Mouse (Mus musculus): Measurements from ENCODE around the gene Larp1. TPM values are rescaled to one million over a fixed set of nuclear protein-coding genes. Genes with fewer than 3 reads are reported as not detected.
"Not testable (repeated sequence)": the region's sequence is repeated elsewhere in the genome, so short reads cannot be mapped to it uniquely, and the experiment has no call there.

Gene Larp1
- total RNA-seq, 2 experiments from 2014 or later = 97.6 to 98.8 TPM

DNA sequence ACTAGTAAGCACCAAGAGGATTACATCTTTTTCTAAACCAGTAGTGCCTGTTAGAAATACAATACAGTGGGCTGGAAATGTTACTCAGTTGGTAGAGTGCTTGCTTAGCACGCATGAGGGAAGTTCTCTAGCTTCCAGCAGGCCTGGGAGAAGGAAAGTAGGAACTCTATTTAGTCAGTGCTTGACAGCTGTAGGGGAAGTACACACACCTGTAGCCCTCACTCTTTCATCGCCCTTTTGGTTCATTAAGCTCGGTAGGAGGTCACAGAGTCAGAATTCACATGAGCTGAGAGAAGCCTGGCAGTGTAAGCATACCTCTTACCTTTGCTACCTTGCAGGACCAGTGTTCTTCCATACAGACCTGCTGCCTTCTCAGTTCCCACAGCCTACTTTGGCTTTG is 17.5 kb downstream of the Larp1 start:
- DNase-seq (ENCODE audit: low spot score) = no peak

GRCm38 (mm10) chr11:58026860-58027259 is 18.0 kb downstream of the Larp1 start:
- DNase-seq (ENCODE audit: low spot score) = no peak

GRCm38 (mm10) chr11:58028981-58029380 is 20.1 kb downstream of the Larp1 start:
- no peak for DNase-seq (ENCODE audit: low spot score)

DNA sequence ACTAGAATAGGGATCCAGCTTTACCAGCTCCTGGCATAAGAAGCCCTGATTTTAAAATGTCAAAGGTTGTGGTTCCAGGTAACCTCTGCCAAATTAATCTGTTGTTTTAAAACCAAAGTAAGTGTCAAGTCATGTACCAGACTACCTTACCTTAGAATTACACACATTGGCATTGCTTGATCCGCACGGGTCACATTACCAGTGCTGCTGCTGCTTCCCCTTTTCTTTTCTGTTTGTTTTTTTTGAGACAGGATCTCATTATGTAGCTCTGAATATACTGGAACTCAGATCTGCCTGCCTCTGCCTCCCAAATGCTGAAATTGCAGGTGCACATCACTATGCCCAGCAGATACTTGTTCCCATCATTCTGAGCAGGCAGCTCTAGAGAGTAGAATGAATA is 21.0 kb downstream of the Larp1 start:
- DNase-seq (ENCODE audit: low spot score) = no peak

GRCm38 (mm10) chr11:58031176-58031575 is 22.3 kb downstream of the Larp1 start:
- DNase-seq (ENCODE audit: low spot score) = no peak

GRCm38 (mm10) chr11:58033635-58034034 is 24.8 kb downstream of the Larp1 start:
- peak; percentile 67 for DNase-seq (ENCODE audit: low spot score)

DNA sequence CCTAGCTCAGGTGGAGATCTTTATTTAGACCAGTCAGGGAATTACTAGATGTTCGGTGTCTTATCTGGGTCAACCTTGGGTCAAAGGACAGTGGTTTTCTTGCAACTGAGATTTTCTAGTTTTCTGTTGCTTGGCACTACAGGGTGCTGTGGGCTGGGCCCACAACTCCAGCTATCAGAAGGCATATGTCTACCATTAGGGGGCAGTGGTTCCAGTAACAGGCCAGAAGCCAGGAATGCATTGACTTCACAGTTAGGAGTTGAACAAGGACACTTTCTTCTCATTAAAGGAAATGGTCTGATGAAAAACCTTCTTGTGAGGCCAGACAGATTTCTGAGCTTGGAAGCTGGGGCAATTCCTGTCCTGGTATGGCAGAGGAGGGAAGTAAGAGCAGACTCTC is 30.2 kb downstream of the Larp1 start:
- no peak for DNase-seq (ENCODE audit: low spot score)

- DNase-seq (ENCODE audit: low spot score) = no peak
These were observed 34.1 kb downstream of the Larp1 start for GRCm38 (mm10) chr11:58042861-58043431.

DNA sequence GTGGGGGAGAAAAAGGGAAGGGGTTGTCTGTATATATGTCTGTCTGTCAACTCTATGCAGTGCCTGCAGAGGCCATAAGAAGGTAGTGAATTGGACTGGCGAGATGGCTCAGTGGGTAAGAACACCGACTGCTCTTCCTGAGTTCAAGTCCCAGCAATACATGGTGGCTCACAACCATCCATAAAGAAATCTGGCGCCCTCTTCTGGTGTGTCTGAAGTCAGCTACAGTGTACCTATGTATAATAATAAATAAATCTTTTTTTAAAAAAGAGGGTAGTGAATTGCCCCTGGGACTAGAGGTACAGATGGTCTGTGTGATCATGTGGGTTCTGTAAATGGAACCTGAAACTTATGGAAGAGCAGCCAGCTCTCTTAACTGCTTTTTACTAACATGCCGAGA is 37.6 kb downstream of the Larp1 start:
- DNase-seq (ENCODE audit: low spot score) = no peak

GRCm38 (mm10) chr11:58057455-58057854 is 48.6 kb downstream of the Larp1 start:
- peak; percentile 34 for DNase-seq (ENCODE audit: low spot score)

- not testable (repeated sequence) for DNase-seq (ENCODE audit: low spot score)
These were observed 50.9 kb downstream of the Larp1 start for GRCm38 (mm10) chr11:58059752-58060151.

DNA sequence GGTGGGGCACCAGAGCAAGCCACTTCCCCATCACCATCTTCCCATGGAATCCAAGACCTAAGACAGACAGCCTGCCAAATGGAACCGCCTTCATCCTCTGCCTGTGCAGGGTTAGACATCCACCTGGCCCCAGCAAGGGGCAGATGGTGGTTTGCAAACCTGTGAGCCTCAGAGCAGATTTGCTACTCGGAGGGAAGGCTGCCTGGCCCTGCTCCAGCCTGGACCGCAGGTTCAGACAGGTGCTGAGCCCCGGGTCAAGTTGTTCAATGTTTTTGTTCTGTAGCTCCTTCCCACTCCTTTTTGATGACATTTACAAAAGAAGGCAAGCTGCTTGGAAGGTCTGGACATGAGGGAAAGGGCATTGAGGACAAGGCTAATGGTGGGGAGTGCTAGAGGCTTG is 52.4 kb downstream of the Larp1 start:
- not testable (repeated sequence) for DNase-seq (ENCODE audit: low spot score)

- no peak for DNase-seq (ENCODE audit: low spot score)
These were observed 53.7 kb downstream of the Larp1 start for GRCm38 (mm10) chr11:58062586-58062985.

DNA sequence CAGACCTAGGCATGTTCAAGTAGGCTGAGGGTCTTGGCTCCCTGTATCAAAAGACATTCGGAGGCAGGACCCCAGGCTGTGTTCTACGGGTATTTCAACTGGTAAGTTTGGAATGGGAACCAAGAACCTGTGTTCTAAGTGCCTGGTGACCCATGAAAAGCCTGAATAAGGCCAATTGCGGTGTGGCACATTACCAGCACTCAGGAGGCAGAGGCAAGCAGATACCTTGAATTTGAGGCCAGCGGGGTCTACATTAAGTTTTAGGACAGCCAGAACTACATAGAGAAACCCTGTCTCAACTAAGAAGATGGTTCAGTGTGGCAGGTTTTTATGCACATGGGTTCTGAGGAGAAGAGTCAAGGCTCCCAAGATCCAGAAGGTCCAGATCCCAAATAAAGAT is 56.2 kb downstream of the Larp1 start:
- DNase-seq (ENCODE audit: low spot score) = no peak

DNA sequence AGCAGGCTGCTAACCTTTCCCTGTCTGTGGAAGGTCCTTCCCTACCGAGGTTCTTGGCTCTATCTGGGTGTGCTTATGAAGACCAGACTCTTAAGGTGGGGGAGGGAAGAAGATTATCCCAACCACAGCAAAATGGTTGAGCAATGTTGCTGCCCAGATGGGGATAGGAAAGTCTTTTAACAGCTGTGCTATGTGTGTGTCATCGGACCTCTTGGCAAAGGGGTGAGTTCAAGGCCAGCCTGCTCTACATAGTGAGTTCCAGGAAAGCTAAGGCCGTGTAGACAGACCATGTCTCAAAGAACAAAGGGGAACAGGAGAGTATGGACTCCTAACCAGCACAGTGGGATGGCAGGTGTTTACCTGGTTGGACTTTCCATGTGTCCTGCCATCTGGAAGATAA is 64.1 kb downstream of the Larp1 start:
- no peak for DNase-seq (ENCODE audit: low spot score)

- no peak for DNase-seq (ENCODE audit: low spot score)
These were observed 68.4 kb downstream of the Larp1 start for GRCm38 (mm10) chr11:58077270-58077669.

DNA sequence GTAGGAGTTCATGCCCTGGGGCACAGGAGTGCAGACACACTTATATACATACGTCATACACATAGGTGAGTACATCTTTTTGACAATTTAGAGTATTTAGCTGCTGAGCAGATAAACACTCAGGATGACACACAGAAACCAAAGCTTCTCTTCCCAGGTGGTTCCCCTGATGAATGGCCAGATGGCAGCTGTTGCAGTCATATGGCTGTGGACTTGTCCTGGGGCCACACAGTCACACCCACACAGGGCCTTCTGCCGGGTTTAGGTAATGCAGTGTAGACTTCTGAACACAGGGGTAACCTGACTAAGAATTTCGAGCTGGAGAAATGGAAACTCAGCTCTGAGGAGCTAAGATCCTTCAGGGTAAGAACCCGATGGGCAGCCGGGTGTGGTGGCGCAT is 72.9 kb downstream of the Larp1 start:
- no peak for DNase-seq (ENCODE audit: low spot score)

- DNase-seq (ENCODE audit: low spot score) = no peak
These were observed 83.7 kb downstream of the Larp1 start for GRCm38 (mm10) chr11:58092541-58092940.

GRCm38 (mm10) chr11:58093021-58093528 is 84.2 kb downstream of the Larp1 start, which contains the start of gene Gm12248:
Gm12248 (minus strand) TSS chr11:58093134.
- DNase-seq (ENCODE audit: low spot score) = peak; percentile 45

- no peak for DNase-seq (ENCODE audit: low spot score)
These were observed 85.9 kb downstream of the Larp1 start for GRCm38 (mm10) chr11:58094766-58095165.

DNA sequence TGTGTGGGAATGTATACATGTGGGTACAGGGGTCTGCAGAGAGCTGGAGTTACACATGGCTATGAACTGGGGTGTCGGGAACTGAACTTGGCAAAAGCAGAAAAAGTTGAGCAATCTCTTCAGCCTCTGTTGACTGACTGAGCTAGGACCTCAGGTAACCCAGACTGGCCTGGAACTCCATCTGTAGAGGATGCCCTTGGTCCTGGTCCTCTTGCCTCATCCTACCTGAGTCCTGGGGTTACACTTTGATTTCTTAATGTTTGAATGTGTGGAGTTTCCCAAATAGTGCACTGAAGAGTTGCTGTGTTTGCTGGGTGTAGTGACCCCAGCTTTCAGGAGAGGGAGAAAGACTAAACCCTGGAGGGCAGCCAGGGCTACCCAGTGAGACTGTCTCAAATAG is 86.7 kb downstream of the Larp1 start:
- no peak for DNase-seq (ENCODE audit: low spot score)

- no peak for DNase-seq (ENCODE audit: low spot score)
These were observed 87.3 kb downstream of the Larp1 start for GRCm38 (mm10) chr11:58096160-58096559.

DNA sequence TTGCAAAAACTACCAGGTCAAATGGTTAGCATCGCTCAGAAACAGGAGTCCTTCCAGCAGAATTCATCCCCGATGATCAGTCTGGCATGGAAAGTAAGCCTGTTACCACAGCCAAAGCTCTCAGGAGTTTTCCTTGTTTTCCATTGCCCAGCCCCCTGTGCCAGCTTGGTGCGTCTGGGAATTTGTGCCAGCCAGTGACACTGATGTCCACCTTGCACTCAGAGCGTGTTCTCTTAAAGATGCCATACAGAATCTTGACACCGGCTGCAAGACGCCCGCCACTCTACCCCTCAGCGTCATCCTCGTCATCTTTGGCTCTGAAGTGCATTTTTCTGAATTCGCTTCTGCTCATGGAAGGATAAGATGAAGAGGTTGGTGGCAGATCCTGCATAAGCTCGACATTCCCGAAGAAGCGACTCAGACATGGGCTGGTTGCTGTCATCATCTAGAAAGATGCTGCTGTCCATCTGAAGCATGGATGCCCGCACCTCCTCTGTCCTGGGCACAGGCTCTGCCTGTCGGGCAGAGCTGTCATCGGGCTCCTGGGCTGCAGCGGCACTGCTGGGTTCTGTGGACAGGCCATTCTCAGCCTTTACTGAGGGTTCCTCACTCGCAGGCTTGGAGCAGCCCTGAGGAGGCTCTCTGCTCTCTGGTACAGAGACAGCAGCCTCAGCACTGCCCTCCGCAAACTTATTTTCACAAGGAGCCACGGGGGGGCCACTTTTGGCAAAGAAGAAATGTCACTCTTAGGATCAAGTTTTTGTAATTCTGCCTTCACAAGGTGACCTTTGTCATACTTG is 88.2 kb downstream of the Larp1 start:
- no peak for DNase-seq (ENCODE audit: low spot score)

Data from gastrocnemius, adult 18-20 months (tissue).